Mouse (Mus musculus) left cerebral cortex, adult 9 months (tissue): ENCODE data around the gene Gpr4.

Source experiments
- DNase-seq, 2 experiments: peaks; one replicate each; pipeline ENCODE4 v3.0.0; 2022; ENCODE audit warnings: low spot score in 2 of 2

Gpr4 gene

DNA sequence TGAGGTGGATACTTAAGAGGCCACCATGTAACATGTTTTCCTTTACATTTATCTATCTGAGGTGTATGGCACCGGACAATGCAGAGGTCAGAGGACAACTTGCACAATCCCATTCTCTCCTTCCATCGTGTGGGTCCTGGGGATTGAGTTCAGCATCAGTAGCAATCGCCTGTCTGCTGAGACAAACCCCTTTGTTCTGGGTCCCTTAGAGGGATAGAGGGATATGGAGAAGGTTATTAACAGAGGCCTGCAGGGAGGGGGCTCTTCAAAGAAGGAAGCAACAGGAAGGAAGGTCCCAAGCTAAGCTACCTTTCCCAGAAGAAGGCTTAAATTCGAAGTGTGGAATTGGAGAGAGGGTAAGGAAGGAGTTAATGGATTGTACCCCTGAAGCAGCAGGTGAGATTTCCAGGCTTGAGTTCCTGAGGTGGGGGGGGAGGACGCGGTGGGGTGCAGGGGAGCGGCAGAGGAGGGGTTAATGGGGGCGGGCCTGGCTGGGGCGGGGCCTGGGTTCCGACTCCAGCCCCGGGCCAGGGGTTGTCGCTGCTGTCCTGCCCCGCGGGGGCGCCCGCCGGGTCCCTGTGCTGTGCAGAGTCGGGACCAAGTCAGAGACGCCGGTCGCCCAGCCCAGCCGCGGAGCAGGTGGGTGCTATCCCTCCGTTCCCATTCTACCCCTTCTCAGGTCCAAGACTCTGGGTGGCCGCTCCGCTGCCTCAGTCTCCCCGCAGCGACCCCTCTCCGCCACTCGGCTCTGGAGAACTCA is at the start of gene Gpr4:
TSS of gene Gpr4 (plus strand) at position 543 of the 760 bp plus-strand sequence.
- DNase-seq = no peak

DNA sequence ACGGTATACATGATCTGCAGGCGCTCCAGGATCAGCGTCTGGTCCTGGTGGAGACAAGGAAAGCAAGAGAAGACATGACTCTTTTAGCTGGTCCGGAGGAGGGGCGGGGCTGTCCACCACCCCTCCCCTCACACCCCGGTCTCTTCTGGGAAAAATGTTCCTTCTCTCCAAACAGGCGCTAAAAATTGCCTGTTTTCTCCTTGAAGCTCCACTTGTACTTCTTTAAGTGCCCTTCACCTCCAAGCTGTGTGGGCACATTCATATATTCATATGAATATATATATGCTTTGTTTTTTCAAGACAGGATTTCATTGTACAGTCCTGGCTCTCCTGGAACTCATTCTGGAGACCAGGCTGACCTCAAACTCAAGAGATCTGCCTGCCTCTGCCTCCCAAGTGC is 49.4 kb upstream of the Gpr4 start:
- no peak for DNase-seq

DNA sequence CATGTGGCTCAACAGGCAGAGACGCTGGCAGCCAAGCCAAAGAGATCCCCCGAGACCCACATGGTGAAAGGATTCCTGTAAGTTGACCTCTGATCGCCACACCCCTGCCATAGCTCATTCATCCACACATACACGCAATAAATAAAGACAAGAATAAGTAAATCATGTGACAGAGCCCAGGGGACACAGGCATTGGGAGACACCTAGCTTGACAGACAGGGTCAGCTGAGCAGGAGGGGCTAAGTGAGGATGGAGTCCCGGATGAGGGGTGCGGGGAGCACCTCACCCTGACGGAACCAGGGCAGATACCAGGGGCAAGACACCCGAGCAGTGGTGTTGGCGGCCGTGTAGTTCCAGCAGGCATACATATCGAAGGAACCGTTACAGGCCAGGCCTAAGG is 48.6 kb upstream of the Gpr4 start:
- DNase-seq = no peak

DNA sequence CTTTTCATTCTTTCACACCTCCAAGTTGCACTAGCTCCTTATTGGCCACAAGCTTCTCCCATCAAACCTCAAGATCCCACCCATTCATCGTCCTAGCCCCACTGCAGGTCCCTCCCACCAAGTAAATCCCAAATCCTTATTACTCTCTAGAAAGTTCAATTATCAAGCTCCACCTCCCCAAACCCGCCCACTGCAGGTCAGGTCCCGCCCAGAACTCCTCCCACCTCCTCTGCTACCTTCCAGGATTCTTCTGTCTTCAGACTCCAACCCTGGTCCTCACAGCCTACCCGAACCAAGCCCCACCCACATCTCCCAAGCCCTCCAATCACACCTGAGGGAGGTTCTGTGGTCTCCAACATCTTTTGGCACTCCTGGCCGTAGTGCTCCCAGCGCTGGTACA is 48.1 kb upstream of the Gpr4 start:
- no peak for DNase-seq

DNA sequence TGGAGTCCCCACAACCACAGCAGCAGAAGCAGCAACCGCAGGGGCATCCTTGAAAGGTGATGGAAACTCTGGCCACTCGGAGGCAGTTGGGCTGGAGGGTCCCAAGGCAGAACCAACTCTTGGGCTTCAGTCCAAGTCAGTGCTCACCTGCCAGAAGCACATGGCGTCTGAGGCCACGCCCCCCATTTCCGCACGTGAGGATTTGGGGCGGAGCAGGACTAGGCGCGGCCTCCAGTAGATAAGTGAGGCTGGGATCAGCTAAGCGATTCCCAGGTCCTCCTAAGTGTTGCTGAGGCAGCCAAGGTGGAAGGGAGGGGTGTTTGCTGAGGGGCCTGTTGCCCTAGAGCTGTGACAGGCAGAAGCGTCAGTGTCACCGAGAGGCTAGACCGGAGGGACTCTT is 47.4 kb upstream of the Gpr4 start:
- no peak for DNase-seq

DNA sequence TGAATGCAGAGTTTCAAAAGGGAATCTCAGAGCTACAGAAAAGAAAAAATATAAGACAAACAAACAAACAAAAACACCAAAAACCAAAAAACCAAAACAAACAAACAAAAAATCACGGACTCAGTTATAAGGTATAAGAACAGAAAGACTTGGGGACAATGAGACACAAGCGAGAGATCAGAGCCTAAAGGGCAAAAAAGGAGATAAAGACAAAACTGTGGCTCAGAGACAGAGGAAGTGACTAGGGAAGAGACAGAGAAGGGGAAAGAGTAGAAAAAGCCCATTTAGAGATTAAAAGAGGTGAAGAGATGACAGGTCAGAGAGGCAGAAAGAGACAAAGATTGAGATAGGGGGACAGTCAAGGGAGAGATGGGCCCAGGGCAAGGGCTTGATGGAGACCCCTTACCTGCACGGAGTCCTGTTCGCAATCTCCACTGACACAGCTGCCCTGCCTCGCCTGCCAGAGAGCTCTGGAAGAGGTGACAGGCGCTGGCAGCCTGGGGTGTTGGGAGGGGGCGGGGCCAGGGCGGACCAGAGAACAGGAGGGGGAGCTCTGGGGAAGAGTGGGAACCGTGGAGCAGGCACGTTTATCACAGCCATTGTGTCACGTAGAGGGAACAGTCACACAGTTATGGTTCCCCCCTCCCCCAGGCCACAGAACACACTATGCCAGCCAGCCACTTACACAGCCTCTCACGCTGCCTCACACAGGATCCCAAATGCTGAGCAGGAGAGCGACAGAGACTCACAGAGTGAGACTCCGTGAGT is 46.5 kb upstream of the Gpr4 start, which contains the start of gene Gipr:
TSS of gene Gipr (minus strand) at position 472 of the 768 bp plus-strand sequence.
- DNase-seq = no peak

DNA sequence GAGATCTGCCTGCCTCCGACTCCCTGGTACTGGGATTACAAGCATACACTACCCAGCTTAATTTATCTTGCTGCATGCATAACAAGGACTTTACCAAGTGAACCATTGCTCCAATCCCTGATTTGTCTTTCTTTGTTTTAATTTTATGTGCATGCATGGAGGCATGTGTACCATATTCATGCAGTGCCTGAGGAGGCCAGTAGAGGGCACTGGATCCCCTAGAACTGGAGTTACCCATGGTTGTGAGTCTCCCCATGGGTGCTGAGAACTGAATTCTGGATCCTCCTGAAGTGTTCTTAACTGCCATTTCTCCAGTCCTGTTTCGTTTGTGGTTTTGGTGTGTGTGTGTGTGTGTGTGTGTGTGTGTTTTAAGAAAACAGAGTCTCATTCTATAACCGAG is 45.3 kb upstream of the Gpr4 start:
- no peak for DNase-seq

DNA sequence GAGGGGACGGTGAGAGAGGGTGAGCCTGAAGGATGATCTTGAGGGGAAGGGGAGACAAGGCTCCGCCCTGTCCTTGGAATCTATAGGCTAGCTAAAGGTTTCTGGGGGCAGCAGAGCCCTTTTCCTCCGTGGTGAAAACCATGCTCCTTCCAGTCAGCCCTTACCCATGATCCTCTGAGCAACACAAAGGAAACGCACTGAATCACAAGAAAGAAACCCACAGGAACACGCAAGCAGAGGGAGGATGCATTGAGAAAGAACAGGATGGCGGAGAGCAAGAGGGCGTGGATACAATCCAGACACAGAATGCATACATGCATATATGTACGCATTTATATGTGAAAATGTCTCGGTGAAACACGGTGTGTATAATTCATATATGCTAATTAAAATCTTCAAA is 42.8 kb upstream of the Gpr4 start:
- no peak for DNase-seq

DNA sequence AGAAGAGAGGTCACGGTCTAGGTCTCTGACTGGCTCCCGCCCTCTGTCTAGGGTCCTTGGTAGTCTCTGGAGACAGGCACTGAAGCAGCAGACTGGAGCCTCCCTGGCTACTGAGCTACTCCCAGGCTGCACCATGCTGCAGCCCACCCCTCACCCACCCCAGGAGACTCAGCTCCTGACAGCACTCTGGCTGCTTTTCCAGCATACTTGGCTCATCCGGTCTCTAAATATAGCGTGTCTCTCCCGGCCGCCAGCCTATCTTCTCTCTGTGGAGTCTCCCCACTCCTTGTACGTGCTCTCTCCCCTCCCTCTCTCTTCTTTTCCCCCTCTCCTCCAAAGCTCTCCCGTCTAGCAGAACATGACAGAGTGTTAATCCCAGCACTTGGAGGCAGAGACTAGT is 42.2 kb upstream of the Gpr4 start:
- DNase-seq = peak in 1 of 2 experiments; percentile 73

DNA sequence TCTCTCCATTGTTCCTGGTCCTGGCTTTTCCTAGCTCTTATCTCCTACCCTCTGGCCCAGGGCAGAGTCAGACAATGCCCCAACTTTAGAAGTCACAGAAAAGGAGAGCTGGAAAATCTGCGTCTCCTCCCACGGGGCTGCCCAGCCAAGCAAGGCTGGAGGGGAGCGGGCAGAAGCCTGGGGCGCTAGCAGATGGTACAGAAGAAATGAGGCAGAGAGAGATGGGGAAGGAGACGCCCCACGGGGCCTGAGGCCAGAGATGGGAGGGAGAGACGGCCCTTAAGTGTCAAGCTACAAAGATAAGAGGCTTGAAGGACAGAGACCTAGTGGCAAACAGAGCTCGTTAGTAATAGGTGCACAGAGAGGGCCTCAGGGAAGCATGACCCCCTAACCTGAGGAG is 40.5 kb upstream of the Gpr4 start:
- DNase-seq = no peak

DNA sequence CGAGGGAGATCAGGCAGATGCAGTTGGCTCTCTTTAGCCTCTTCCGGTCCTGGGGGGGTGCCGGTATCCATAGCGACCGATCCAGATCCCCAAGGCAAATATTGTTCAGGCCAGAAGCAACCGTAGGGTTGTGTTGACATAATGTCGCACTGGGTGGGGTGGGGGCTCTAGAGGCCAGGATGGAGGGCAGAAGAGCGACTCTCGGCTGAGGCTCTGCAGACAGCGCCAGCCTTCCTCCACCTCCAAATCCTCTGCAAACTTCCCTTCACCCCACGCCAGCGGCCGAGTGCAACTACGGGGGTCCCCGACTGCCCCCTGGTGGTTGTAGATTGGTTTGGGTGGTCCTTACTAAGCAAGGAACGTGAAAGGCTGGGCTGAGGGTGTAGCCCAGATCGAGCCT is 39.5 kb upstream of the Gpr4 start:
- DNase-seq = peak in 1 of 2 experiments; percentile 89

DNA sequence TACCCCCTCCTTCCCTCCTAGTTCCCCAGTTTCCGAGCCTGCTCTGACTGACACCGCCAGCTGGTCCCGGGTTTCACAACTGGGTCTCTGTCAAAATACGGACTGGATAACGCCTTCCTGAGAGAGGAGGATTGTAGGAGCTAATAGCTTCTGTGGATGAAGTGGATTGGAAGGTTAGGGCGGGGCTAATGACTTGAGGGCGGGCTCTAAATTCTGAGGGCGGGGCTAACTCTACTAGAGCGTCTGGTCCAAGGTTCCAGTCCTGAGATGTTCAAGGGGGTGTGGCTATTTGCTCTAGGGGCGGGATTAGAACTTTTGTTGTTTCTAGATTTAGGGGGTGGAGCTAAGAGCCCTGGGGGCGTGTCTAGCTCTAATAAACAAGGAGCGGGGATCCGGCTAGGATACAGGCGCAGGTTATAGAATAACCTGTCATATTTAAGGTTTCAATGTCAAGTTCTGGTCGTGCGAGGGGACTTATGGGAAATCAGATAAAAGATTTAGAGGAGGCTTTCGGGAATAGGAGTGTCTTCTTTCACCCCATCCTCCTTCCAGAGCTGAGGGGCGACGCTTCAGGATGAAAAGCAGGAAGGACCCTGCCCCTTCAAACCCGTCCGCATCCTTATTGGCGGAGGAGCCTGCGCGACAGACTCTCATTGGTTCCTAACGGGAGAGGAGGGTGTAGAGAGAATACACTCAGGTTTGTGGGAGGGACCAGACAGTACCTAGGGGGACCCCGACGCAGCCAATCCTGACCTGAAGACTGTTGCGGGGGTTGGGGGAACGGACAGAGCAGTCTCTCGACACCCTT is 36.4 kb upstream of the Gpr4 start, which contains the start of gene Eml2:
TSS of gene Eml2 (plus strand) at position 714 of the 808 bp plus-strand sequence.
- peak; percentile 88 to 91 for DNase-seq

DNA sequence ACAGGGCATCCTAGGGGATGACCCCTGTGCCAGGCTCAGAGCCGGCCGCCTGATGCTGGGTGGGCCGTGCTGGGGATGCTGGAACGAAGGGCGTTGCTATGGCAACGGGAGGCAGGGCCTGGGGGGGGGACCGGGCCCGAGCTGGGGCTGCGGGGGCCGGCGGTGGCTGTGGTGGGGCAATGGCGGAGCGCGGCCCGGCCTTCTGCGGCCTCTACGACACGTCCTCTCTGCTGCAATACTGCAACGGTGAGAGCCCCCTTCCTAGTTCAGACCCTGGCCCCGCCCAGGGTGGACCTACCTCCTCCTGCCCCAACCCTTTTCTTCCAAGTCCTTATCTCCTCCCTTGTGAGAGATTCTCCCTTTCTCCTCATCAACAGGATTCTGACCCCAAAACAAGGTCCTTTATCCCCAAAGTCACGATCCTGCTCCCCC is 35.8 kb upstream of the Gpr4 start:
- no peak for DNase-seq

DNA sequence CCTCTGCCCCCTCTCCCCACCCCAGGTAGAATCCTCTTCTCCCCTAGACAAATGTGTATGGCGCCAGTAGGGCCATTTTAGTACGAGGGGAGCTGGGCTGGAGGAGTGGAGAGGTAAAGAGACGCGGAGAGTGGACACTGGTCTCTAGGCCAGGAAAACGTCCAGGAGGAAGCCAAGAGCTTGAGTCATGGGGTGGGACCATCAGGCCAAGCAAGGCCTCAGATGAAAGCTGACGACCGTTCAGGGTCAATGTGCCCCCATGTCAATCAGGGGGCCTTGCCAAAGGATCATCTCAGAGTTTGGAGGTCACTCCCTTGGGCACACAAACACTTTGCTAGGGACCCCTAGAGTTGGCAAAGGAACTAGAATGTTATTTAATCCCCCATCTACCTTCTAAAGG is 35.1 kb upstream of the Gpr4 start:
- no peak for DNase-seq

DNA sequence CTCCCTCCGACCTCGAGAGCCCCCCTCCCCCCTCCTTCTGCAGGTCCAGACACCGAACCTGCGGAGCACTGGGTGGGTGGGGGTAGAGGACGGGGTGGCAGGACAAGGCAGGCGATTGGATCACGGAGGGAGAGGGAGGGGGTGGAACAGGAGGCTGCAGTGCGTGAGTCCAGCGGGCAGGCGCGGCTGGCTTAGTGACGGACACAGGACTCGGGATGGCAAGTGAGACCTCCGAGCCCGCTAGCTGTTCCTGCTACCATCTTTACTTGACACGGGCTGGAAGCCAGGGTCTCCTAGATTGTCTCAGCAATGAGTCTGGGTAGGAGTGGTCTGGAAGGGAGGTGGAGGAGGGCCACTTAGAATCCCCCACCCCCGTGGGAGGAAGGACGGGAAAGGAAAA is 34.3 kb upstream of the Gpr4 start:
- no peak for DNase-seq

DNA sequence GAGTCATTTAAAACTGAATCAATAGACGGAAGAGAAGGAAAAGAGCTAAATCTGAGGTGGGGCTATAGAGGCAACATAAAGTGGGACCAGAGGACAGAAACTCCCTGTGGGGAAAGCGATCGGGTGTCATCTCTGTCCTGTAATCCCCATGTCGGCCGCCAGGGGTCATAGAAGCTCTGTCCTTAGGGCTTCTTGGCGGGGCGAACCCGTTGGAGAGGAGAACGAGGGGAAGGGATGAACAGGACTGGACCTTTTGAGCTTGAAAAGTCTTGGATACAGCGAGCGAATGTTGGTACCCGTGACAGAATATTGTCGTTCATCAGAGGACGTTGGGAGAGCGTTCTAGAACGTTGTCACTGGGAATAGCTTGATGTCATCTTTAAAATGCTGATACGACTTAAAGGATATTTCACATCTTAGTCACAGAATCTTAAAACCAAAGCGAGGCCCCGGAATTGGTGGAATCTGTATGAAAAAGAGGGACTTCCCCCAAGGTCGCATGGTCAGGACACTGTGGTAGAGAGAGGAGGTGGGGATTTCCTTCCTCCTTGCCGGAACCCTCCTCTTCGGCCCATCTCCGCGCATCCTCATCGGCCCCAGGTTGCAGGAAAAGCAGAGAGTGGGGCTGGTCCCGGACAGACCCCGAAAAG is 33.8 kb upstream of the Gpr4 start:
- peak in 1 of 2 experiments; percentile 91 for DNase-seq

DNA sequence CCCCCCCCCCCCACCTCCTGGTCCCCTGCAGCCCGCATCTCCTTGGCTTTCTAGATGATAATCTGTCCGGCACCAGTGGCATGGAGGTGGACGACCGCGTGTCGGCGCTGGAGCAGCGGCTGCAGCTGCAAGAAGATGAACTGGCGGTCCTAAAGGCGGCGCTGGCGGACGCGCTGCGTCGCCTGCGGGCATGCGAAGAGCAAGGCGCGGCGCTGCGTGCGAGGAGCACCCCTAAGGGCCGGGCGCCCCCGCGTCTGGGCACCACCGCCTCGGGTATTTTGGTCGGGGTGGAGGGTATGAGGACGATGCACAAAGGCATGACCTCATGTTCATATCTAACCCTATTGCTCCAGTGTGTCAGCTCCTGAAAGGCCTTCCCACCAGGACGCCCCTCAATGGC is 33.2 kb upstream of the Gpr4 start:
- peak in 1 of 2 experiments; percentile 70 for DNase-seq

DNA sequence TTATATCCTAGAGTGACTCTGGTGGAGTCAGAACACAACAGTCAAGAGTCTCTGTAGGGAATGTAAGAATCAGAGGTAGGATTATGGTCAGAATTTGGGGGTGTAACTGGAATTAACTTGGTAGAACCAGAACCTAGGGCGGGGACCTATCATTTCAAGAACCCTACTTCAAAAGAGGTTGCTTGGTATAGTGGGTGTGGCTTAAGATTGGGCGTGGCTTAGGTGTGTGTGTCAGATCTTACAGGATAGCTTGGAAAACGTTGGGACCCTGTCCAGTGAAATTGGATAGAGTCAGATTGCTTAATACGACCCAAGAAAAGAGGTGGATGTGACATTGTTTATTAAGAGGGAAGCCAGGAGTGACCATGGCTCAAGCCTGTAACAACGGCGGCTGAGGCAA is 32.4 kb upstream of the Gpr4 start:
- DNase-seq = no peak

DNA sequence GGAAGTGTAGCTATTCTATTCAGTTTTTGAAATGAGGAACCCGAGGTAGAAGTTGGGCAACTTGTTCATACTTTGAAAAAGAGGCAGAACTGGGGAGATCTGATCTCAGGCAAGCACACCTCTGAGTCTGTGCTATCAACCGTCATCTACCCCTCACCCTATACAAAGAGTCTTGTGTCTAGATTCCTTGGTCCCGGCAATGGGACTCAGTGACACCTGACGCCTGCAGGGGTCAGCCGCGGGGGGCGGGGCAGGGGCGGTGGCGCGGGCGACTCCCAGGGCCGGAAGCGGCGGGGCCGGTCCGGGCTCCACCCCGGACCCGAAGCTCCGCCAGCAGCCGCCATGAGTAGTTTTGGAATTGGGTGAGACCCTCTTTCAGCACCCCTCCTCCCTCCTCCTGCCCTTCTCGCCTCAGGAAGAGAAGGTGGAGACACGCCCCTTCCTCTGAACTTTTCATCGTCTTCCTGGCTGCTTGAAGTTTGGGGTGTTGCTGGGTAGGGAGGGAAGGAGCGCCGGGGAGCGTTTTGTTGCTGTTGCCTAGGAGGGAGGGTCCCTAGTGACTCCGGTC is 31.4 kb upstream of the Gpr4 start:
- no peak for DNase-seq

DNA sequence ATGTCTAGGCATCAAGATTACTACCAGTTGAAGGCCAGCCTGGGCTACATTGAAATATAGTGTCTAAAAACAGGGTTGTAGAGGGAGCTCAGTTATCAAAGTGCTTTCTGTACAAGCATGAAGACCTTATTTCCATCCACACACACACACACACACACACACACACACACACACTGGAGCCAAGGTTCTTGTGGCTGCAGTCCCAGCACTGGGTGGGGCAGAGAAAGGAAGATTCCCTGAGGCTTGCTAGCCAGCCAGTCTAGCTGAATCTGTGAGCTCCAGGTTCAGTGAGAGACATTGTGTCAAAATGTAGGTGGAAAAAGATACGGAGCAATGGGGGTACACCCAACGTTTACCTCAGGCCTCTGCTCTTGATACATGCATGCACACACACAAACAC is 28.1 kb upstream of the Gpr4 start:
- DNase-seq = no peak

DNA sequence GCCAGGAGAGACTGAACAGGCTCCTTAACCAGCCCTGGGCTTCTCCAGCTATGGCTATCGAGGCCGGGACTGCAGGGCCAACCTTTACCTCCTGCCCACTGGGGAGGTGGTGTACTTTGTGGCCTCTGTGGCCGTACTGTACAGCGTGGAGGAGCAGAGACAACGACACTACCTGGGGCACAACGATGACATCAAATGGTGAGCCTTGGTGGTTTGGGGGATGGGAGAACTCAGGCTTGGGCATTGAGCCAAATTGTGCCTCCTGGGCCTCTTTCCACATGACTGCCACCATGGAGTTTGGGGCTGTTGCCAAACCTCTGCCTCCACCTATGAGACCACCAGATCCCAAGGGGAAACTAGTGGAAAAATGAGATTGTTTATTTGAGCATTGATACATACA is 27.6 kb upstream of the Gpr4 start:
- DNase-seq = no peak
